Mouse (Mus musculus): ENCODE measurements around the gene Ksr1.

Gene Ksr1

DNA sequence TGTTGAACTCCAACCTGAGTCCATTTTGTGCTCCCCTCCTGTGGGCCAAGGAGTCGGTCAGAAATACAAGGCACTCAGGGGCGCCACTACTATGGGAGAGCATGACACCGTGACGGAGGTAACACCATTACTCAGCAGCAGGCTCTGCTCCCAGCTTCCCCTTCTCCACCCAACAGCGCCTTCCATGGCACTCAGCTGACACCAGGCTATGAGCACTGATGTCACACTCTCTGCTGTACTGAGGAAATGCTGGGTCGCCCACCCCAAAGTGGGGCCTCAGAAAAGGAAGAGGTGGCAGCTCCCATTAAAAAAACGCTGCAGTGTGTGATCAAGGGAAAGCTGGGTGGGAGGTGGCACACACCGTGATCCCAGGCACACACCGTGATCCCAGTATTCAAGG lies 101.0 kb downstream of the Ksr1 start:
- DNase-seq (ENCODE audit: low spot score in 2 of 2) = no peak

DNA sequence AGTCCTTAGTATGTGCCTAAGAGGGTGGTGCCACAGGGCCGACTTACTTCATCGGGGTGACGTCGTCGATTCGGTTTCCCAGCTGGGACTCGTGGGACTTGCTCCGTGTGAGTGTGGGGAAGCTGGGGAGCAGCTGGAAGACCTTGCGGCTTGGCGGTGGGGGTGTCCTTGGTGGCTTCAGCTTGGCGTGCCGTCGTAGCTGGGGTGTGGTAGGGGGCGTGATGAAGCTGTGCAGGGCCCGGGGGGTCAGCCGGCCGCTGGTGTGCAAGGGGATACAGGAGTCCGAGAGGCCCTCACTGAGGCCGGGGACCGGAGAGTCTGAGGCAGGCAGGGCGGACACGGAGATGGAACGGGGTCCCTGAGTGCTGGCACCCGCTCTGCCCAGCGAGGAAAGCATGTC lies 101.4 kb downstream of the Ksr1 start:
- no peak for DNase-seq (ENCODE audit: low spot score in 2 of 2)

DNA sequence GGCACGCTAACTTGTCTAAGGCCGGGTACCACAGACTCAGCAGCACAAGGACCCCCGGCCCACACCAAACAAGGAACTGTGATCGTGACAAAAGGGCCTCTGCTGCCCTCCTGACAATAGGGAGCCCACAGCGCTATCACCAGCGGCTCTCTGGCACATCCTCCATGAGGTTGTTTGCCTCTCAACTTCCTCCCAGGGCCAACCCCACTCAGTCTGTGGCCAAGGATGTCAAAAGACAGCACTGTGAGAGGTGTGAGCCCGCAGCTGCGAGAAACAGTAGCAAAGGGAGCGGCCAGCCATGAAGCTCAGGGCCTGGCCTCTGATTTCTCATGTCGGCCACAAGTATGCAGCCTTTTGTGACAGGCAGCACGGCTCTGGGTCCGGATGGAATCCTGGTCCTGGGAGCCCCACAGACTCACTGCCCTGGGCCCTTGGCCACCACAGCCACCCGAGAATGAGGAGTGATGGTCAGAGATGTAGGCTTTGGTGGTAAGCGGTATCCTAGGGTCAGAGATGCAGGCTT lies 104.2 kb downstream of the Ksr1 start:
- no peak for DNase-seq (ENCODE audit: low spot score in 2 of 2)

DNA sequence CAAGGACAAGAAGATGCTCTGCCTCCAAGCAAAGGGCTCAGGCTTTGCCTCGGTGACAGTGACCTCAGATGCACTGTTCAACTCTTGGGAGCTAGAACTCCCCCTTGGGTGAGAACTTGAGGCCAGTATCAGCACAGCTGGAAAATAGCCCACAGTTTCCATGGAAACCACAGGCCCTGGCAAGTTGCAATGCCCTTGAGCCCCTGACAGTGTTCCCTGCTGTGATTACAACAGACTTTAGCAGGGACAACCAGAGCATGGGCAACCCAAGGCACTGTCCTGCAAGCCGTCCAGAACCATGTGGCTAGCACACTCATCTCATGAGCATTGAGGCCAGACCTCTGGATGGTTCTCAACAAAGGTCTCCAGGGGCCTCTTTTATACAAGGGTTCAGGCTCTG lies 106.7 kb downstream of the Ksr1 start:
- DNase-seq (ENCODE audit: low spot score in 2 of 2) = no peak

DNA sequence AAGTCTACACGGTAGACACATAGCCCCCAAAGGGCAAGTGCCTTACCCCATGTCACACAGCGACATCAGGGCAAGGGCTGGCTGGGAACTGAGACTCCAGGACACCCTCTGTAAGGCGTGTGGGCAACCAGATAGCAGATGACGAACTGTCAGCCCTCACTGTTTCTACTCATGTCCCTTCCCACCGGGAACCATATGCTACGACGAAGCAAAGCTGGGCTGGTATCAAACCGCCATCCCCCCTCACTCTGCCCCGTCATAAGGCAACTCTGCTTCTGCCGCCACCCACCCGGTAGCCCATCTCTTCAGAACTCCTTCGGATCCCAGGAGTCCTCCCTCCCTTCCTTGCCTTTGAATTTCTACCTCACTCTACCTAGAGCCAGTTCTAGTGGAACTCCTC lies 108.7 kb downstream of the Ksr1 start:
- no peak for DNase-seq (ENCODE audit: low spot score in 2 of 2)

DNA sequence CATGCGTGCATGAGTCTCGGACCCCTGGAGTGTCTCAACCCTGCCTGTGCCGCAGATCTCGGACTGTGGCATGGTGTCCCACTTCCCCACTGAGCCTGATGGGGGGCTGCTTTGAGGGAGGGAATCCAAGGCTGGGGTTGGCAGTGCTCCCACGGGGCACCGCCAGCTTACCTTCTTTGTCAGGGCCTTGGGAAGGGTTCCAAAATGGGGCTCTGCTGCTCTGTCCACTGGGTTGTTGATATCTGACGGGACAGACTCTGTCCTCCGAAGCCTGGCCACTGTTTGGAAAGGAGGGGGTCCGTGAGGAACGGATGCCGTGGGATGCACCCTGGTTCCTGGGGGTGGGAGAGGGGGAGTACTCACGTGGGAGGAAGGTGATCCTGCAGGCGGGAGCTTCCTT lies 109.9 kb downstream of the Ksr1 start:
- DNase-seq (ENCODE audit: low spot score in 2 of 2) = no peak

DNA sequence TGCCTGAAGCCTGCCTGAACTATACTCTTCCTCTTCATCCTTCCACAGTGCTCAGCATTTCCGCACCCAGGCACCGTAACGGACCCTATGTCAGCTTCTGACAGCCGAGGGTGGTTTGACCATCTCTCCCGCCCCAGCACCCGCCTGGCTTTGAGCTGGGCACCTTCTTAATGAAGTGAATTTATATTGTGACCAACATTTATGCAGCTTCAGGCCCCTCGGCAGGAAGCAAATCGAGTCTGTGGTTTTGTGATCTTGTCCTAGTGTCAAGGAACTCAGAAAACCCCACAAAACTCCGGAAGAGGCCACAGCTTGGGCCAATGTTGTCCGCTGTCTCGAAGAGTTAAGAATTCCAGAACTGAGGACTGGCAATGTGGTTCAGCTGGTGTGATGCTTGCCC lies 112.6 kb downstream of the Ksr1 start:
- no peak for DNase-seq (ENCODE audit: low spot score in 2 of 2)

DNA sequence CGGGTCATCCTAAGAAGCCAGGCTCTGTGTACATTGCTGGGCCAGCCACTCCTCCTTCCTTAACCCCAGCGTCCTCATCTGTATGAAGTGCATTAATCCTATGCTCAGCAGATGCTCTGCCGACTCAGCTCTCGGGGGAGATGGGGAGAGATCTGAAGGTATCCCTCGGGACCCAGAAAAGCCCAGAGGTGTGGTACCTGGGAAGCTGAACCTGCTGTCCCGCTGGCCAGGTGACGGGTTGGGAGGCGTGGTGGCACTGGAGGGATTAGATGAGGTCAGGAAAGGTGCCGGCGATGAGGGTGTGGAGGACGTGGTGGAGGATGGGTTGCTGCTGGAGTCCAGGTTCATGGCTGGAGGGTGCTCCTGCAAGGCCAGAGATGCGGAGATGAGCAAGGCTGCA lies 113.2 kb downstream of the Ksr1 start:
- no peak for DNase-seq (ENCODE audit: low spot score in 2 of 2)

DNA sequence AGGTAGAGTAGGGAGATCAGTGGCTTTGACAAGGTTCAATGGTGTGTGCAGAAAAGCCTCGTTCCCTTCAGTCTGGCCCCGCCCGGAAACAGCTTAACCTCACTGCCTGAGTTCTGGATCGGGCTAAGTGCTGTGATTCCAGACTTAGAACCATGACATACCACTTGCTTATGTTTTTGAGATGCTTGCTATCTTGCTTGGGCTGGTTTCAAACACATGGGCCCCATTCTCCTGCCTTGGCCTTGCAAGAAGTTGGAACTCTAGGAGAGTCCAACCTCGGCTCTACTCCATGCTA lies 114.8 kb downstream of the Ksr1 start:
- no peak for DNase-seq (ENCODE audit: low spot score in 2 of 2)

DNA sequence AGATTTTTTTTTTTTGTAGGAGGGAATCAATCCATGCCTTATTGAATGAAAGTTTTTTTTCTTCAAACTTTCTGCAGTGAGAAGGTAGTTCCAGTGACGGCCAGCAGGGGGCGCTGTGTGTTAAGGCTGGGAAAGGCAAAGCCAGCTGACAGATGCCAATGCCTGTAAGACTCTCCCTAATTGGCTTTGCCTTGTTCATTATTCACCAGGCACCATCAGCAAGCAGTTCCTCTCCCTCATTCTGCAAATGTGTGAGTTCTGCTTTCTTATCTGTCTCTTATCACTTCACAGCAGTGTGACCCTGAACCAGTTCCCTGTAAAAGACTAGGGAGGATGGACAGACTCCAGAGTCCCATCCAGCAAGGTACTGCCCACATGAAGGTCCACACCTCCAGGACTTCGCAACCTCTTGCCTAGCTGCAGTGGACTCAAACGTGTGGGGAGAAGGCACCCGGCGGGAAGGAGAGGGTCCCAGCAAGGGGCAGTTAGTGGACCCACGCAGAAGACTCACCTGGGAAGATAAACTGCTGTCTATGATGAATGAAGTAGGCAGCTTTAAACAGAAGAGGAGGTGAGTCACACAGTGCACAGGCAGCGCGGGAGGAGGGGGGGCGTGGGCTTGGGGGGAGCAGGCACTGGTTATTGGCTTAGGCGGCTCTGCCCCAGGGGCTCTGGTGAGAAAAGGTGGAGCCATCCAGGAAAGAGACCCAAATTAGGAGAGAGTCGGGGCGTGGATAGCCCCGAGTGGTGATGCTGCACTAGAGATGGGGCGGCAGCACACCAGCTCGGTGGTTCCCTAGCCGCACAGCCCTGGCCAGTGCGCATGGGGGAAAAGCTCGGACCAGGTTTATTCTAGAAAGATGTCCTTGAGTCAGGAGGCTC lies 115.4 kb downstream of the Ksr1 start:
- peak; percentile 82 to 87 for DNase-seq (ENCODE audit: low spot score in 2 of 2)

DNA sequence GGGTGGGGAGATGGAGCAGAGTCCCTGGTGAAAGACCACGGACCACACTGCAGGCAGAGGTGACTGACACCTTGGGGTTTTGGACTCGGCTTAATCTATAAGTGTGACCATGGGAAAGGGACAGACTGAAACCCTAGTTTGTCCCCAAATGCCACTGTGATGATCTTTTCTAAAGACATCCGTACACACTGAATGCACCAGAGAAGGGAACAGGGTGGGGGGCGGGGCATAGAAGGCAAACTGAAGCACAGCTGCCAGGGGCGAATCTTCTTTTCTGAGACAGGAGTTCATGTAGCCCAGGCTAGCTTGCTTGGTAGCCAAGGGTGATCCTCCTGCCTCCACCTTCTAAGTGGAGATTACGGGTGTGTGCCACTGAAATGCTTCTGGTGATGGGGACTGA lies 122.5 kb downstream of the Ksr1 start:
- no peak for DNase-seq (ENCODE audit: low spot score in 2 of 2)

DNA sequence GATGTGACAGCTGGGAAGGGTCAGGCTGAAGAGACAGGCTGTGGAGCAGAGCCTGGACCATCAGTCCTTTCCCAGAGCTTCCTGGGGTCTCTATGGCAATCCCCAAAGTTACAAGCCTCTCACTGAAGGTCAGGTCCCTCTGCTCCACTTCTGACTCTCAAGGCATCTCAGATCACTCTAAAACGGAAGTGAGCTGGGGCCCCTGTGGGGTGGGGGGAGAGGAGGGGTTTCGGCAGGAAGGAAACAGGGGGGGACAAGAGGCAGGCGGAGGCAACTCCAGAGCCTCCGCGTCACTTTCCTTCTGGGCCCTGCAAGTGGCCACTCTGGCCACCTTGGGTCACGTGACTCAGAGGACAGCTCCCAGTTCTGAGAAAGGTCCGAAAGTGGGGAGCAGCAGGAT lies 122.9 kb downstream of the Ksr1 start:
- DNase-seq (ENCODE audit: low spot score in 2 of 2) = no peak

DNA sequence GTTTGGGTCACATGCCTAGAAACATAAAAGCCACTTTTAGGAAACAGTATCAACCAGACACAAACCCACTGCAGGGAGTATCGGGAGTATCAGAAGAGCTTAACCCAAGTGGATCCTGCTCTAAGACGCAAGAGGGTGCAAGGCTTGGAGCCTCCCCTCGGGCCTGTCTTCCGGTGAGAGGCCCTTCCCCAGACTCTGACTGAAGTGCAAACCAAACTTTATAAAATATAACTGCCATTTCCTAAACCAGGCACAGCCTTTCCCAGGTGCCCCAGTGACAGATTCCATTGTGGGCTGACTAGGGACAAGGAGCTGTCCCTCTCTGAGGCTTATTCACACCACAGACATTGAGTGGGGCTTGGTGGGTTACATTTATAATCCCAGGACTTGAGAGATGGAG lies 123.4 kb downstream of the Ksr1 start:
- DNase-seq (ENCODE audit: low spot score in 2 of 2) = no peak

DNA sequence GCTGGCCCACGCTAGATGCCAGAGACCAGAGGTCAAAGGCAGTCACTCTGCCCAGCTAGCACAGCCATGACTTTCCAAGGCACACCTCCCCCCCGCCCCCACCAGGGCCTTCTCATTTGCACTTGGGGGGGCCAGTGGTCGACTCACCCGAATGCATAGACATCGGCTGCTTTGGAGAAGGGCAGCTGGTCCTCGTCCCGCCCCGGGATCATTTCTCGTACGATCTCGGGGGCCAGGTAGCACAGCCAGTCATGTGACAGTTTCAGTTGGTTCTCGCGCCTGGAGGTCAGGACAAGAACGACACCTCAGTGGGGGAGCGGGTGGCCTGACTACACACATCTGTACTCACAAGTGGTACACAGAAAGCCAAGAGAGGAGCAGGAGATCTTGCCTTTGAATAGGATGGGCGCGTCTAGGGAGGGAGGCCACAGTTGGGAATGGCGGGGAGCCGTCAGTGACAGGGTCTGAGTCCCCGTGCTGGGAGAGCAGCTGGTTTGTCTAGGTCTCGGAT lies 125.6 kb downstream of the Ksr1 start:
- DNase-seq (ENCODE audit: low spot score in 2 of 2) = no peak

DNA sequence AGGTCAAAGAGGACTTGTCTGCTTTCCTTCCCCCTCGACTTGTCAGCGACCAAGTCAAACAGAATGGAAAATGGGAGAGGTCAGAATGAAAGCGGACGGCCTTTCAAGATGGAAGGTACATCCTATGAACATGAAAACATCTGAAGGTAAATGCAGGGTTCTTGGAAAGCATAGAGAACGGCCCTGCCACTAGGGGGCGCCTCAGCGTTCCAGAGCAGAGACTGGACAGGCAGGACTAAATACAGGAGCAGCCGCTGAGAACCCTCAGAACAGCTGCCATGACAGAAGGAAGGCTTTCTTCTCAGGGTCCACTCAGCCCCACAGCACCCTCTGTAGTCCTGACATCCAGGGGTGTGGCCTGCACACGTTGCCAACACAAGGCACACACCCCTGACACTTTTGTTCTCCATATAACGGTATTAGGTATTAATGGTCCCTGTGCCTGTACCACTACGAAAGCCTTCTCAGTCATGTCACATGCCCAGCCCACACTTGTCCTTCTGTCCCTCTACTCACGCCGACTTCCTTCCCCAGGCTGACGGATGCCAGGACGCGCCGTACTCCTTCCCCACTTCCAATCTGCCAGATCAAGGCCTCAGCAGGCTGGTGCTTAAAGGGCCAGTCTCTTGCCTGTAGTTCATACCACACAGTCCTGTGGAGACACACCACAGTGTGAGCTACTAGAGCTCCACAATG lies 126.2 kb downstream of the Ksr1 start:
- peak in 1 of 2 experiments; percentile 33 for DNase-seq (ENCODE audit: low spot score in 2 of 2)

DNA sequence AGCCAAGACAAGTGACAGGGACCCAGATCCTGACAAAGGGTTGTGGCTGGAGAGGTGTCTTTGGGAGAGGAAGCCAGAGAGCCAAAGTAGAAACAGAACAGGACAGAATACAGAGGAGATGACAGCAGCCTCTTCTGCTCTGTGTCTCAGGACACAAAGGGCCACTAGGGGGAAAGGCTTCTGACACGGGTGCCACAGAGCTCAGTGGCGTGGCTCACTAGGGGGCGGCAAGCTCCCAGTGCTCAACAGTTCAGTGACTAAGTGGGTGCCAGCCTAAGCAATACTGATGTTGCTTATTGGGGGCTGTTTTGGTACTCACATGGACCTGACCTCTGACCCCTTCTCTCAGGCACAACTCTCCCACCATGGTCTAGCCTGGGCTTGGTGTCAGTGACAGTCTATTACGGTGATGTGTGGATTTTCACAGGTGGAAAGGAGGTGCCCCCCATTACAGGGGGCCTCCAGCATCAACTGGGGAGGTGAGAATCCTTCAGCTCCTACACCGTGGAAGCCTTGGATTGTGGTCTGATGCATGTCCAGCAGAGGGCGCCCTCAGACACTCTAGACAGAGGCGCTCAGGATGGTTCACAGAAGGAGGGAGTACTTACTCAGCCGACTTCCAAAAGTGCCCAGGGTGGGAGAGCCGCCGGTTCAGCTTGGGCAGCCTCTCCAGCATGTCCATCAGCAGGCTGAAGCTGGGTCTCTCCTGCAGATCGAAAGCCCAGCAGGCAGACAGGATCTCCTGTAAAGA lies 127.1 kb downstream of the Ksr1 start:
- peak; percentile 35 to 76 for DNase-seq (ENCODE audit: low spot score in 2 of 2)

DNA sequence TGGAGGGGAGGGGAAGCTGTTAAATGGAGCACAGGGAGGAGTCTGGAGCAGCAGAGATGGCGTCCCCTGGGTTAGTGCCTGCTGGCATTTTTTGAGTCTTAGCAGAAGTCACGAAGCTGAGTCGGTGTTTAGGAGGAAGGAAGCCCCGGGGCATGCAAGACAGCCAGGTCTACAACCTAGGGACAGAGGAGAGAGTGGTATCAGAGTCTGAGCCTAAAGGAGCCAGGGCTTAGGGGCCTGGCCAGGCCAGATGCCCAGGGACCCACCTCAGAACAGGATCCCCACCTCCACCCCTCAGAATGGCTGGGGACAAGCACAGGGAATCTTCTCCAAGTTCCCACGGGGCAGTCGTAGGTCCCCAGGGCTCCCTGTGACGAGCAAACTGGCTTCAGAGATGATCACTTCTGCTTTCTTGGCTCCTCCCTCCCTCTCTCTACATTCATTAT lies 129.0 kb downstream of the Ksr1 start:
- no peak for DNase-seq (ENCODE audit: low spot score in 2 of 2)

DNA sequence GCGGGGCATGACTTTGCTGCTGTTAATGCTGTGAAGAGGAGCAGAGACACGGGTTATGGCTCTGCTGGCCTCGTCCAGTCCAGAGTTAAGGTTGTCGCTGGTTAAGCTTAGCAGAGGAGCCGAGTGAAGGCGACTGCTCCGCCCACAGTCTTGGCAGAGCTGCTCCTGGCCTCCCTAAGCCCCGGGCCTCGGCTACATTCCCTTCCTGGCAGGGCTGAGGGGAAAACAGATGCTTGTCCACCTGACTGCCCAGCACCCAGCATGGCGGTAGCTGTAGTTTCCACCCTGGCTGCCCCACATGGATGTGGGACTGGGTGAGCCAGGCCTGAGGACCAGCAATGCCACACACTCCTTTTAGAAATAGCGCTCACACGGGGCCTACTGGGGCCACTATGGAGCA lies 130.0 kb downstream of the Ksr1 start:
- no peak for DNase-seq (ENCODE audit: low spot score in 2 of 2)

DNA sequence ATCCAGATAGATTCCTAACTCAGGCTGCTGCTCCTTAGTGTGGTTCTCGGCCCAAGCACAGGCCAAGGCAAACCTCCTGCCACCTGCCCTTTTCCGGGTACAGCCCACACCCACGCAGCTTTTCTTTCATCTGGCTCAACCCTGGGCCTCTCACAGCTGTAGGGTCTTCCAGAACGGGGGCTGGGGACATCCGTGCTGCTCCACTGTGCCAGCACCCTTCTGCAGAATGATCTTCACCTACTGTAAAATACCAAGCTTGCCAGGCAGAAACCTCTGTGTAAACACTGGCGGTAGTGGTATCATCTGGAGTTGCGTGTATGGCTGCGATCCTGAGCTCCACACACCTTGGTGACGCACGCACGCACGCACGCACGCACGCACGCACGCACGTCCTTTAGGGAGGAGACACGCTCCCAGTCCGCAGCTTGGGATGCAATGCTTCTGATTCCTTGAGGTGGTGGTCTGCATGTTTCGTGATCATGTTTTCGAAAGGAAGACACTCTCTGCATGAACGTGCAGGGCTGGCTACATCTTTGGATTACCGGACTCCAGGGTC lies 130.5 kb downstream of the Ksr1 start:
- DNase-seq (ENCODE audit: low spot score in 2 of 2) = no peak

DNA sequence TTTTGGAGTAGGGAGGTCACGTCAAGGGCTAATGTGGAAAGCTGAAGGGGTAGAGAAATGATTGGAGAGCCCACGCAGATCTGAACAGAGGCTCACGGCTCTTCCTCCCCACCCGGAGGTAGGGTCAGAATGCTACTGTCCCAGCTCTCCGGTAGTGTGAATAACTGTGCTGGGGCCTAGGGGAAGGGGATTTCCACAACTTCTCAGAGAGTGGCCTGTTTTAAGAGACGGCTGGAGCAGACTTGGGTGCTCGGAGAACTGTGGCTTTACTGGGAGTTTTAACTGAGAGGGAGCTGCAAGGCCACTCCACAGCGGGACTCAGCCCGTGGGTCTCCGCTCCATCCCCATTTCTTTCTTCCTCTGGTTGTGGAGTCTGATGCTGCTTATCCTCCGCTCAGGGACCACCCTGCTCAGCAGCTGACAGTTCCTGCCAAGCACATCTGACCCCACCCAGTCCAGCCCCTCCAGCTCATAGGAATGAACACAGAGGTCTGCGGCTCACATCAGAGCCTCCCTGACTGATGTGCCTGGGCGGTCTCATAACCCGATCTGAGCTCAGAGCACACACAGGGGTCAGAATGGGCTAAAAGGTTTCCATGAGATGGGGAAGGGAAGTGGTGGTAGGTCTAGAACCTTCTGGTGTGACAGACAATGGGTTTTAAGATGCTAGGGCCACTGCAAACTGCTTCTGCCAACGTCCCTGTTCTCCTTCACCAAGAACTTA lies 131.4 kb downstream of the Ksr1 start:
- no peak for DNase-seq (ENCODE audit: low spot score in 2 of 2)

DNA sequence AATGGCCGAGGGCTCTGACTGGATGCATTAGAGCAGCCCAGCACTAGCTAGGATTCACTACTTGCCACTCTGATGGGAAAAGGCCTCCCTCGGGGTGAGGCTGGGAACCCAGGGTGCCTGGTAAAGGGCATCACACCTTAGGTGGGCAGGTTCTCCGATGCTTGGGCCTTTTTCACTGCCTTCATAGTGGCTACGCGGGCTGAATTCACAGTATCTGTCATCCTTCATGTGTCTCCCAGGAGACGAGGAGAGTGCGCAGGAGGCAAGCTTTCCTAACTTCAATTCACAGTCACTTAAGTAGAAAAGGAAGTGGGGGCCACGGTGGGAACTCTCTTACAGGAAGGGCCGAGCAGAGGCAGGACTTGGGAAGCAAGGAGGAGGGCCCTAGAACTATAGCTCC lies 132.4 kb downstream of the Ksr1 start:
- DNase-seq (ENCODE audit: low spot score in 2 of 2) = no peak
